Mouse (Mus musculus): ENCODE measurements around the gene Spire2.

DNA sequence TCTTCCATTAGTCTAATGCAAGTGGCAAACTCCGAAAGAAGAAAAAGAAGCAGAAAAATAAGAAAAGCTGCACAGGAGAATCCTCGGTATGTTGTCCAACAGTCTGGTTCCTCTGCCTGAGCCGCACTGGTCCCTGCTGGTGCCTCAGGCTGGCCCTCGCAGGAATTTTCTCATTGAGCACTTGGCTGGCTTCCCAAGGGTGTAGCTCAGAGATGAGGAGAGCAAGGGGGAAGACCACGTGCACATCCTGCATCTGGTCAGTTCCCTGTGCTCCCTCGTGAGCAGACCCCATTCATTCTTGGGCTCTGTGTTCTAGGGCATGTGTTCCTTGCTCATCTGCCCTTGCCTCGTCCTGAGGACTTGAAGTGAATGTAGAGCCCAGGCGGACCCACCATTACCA is 50.0 kb downstream of the Spire2 start:
- TF ChIP-seq POLR2A (IDR thresholded peaks at IDR 0.05; ENCODE audit: low read depth, low read length) (no peak), CTCF (IDR thresholded peaks at IDR 0.05; ENCODE audit: borderline replicate concordance, insufficient read depth, low read length) (no peak)
